Mouse (Mus musculus): ENCODE measurements at regions not wholly inside any gene's neighbourhood (a gene's known extent, or its start where the extent isn't known, plus 50 kb on each side); places are given as distances from the start of the nearest gene placed in this dataset.

GRCm38 (mm10) chr5:85485157-85485556, 580.2 kb downstream of the Cenpc1 start:
- DNase-seq (ENCODE audit: extremely low read depth, low read depth), result no peak

- DNase-seq (ENCODE audit: extremely low read depth, low read depth), result no peak
Measured at GRCm38 (mm10) chr5:85467811-85468210, 597.6 kb downstream of the Cenpc1 start.

- no peak for DNase-seq (ENCODE audit: extremely low read depth, low read depth)
Measured at GRCm38 (mm10) chr5:85467151-85467550, 598.2 kb downstream of the Cenpc1 start.
